In genomic region chr7:121020277-121020676, GRCm38 (mm10) we compare ENCODE assay signal across 10 mouse cellular contexts. TPM values are rescaled to one million over a fixed set of nuclear protein-coding genes. Genes with fewer than 3 reads are reported as not detected.
DNase-seq lines count a peak whose midpoint lies in the region; ATAC-seq and TF ChIP-seq lines count a peak whose summit lies in the region.
"Had no signal": no experiment of that assay in that cellular context is flagged by ENCODE, and none has a peak within 500 bp of the region (broad histone marks: within the 10 kb centered on the region; RNA-seq: fewer than 3 reads in every experiment).

No protein-coding gene starts in this region.

- no peaks in the 10 kb centered on the region for H3K36me3 ChIP-seq in intestine, postnatal 0 days (ENCODE audit: control insufficient read depth, insufficient read depth)
- H3K36me3 ChIP-seq in intestine, embryonic 15.5 days, result no peaks in the 10 kb centered on the region
- no peaks in the 10 kb centered on the region for H3K36me3 ChIP-seq in CH12.LX (replicated peaks in 1 of 2; ENCODE audit: control insufficient read depth in 1 of 2, insufficient read depth in 1 of 2, low read length in 1 of 2)
- H3K36me3 ChIP-seq: embryonic facial prominence, embryonic 13.5 days had no signal

- no peak overlapping the region for H3K4me2 ChIP-seq in intestine, postnatal 0 days (replicated peaks; ENCODE audit: low read depth)
- H3K4me2 ChIP-seq in intestine, embryonic 15.5 days (replicated peaks), result no peak overlapping the region
- no peak overlapping the region for H3K4me2 ChIP-seq in CH12.LX (ENCODE audit: insufficient read depth, low read depth, poor library complexity, severe bottlenecking)
- H3K4me2 ChIP-seq: embryonic facial prominence, embryonic 13.5 days had no signal

- TF ChIP-seq EP300 in CH12.LX (IDR thresholded peaks at IDR 0.05; ENCODE audit: low read length), result no peak

- no peak for ATAC-seq in intestine, postnatal 0 days
- ATAC-seq in intestine, embryonic 15.5 days, result no peak
- peak; percentile 87 for ATAC-seq in megakaryocyte, adult 5-6 weeks (ENCODE audit: poor library complexity, severe bottlenecking)

- peak; percentile 69 for TF ChIP-seq CTCF in intestine, postnatal 0 days (IDR thresholded peaks at IDR 0.05; ENCODE audit: low read depth)
- peak in 1 of 2 experiments; percentile 53; a peak in 2 of 4 replicates for TF ChIP-seq CTCF in CH12.LX (conservative IDR thresholded peaks at IDR 0.05 in 1 of 2, IDR thresholded peaks at IDR 0.05 in 1 of 2; ENCODE audit: low read depth in 2 of 2, low read length in 2 of 2)
- peak; percentile 59 for TF ChIP-seq CTCF in bone marrow, adult 2 months (IDR thresholded peaks at IDR 0.05; ENCODE audit: control insufficient read depth, insufficient read depth, low read length)

- no peak overlapping the region for H3K27ac ChIP-seq in intestine, postnatal 0 days (ENCODE audit: low read depth, low read length)
- H3K27ac ChIP-seq in intestine, embryonic 15.5 days, result no peak overlapping the region
- no peak overlapping the region for H3K27ac ChIP-seq in CH12.LX (ENCODE audit: insufficient read depth, low read depth)
- H3K27ac ChIP-seq in bone marrow, adult 2 months (ENCODE audit: control insufficient read depth, insufficient read depth, low read depth, low read length, poor library complexity), result no peak overlapping the region
- H3K27ac ChIP-seq: embryonic facial prominence, embryonic 13.5 days had no signal

- no peak overlapping the region for H3K9ac ChIP-seq in intestine, postnatal 0 days (ENCODE audit: low read depth, low read length)
- no peak overlapping the region for H3K9ac ChIP-seq in intestine, embryonic 15.5 days
- H3K9ac ChIP-seq in CH12.LX (ENCODE audit: insufficient read depth, low read depth), result no peak overlapping the region
- H3K9ac ChIP-seq: embryonic facial prominence, embryonic 13.5 days had no signal

- H3K4me1 ChIP-seq in intestine, postnatal 0 days (replicated peaks; ENCODE audit: control insufficient read depth, insufficient read depth, low read length), result no peaks in the 10 kb centered on the region
- H3K4me1 ChIP-seq in intestine, embryonic 15.5 days (replicated peaks), result no peaks in the 10 kb centered on the region
- H3K4me1 ChIP-seq in CH12.LX (ENCODE audit: control insufficient read depth in 1 of 2, insufficient read depth in 2 of 2), result peaks cover 4 to 6% of the 10 kb centered on the region in 2 experiments; a peak in 3 of 4 replicates
- peaks cover 2% of the 10 kb centered on the region for H3K4me1 ChIP-seq in bone marrow, adult 2 months (ENCODE audit: control insufficient read depth, insufficient read depth, low read length)
- H3K4me1 ChIP-seq: embryonic facial prominence, embryonic 13.5 days had no signal

- DNase-seq in CH12.LX (ENCODE audit: extremely low read depth), result no peak
- DNase-seq in spleen, adult 12 weeks (ENCODE audit: low spot score), result no peak
- no peak for DNase-seq in gastrocnemius, adult 8-10 months (ENCODE audit: low spot score in 2 of 2)
- DNase-seq in urinary bladder, postnatal 10 days (ENCODE audit: low spot score), result no peak

- dilution Hi-C loops in CH12.LX (cut with MboI; ENCODE audit: extremely low pct_ligation_motif_present, extremely low pct_unique_long_range_greater_than_20kb, low sequenced_read_pairs), result no loop called here

- WGBS in intestine, postnatal 0 days, result 41% methylated on average over 8 of the region's 8 CpGs
- 37% methylated on average over 8 of the region's 8 CpGs for WGBS in intestine, embryonic 15.5 days
- 44% methylated on average over 8 of the region's 8 CpGs for WGBS in bone marrow, adult 2 months

- H3K4me3 ChIP-seq in intestine, postnatal 0 days (ENCODE audit: low read depth, low read length), result no peak overlapping the region
- no peak overlapping the region for H3K4me3 ChIP-seq in intestine, embryonic 15.5 days (replicated peaks)
- no peak overlapping the region for H3K4me3 ChIP-seq in CH12.LX (replicated peaks in 1 of 3; ENCODE audit: low read depth in 2 of 3, low read length in 2 of 3, poor library complexity in 1 of 3)
- no peak overlapping the region for H3K4me3 ChIP-seq in bone marrow, adult 2 months (replicated peaks; ENCODE audit: control insufficient read depth, low read depth, low read length)
- H3K4me3 ChIP-seq: embryonic facial prominence, embryonic 13.5 days had no signal

- H3K79me2 ChIP-seq in CH12.LX (replicated peaks; ENCODE audit: control insufficient read depth, extremely low read depth, insufficient read depth, poor library complexity, severe bottlenecking), result no peaks in the 10 kb centered on the region

- in situ Hi-C loops in CH12.LX (cut with MboI; ENCODE audit: low pct_ligation_motif_present, low pct_unique_long_range_greater_than_20kb, low sequenced_read_pairs), result no loop called here

- TF ChIP-seq RAD21 in CH12.LX (IDR thresholded peaks at IDR 0.05; ENCODE audit: low read depth, low read length), result peak; percentile 33

- H3K9me3 ChIP-seq in intestine, postnatal 0 days (ENCODE audit: control insufficient read depth), result no peaks in the 10 kb centered on the region
- H3K9me3 ChIP-seq in intestine, embryonic 15.5 days, result no peaks in the 10 kb centered on the region
- H3K9me3 ChIP-seq in CH12.LX (replicated peaks; ENCODE audit: low read length), result no peaks in the 10 kb centered on the region
- H3K9me3 ChIP-seq: embryonic facial prominence, embryonic 13.5 days had no signal

- no peaks in the 10 kb centered on the region for H3K27me3 ChIP-seq in intestine, postnatal 0 days (replicated peaks; ENCODE audit: control insufficient read depth, insufficient read depth, low read length)
- H3K27me3 ChIP-seq in intestine, embryonic 15.5 days (replicated peaks), result no peaks in the 10 kb centered on the region
- peaks cover under 1% of the 10 kb centered on the region for H3K27me3 ChIP-seq in CH12.LX (replicated peaks)
- H3K27me3 ChIP-seq: embryonic facial prominence, embryonic 13.5 days had no signal

- TF ChIP-seq POLR2A in CH12.LX (IDR thresholded peaks at IDR 0.05; ENCODE audit: low read depth, low read length), result no peak
- no peak for TF ChIP-seq POLR2A in bone marrow, adult 2 months (IDR thresholded peaks at IDR 0.05; ENCODE audit: borderline replicate concordance, control insufficient read depth, low read depth, low read length)

TF ChIP-seq in CH12.LX, 34 proteins besides CTCF, POLR2A, EP300 and RAD21:
- TF ChIP-seq RCOR1 (conservative IDR thresholded peaks at IDR 0.05; ENCODE audit: low read depth, low read length) (no peak), SMC3 (IDR thresholded peaks at IDR 0.05; ENCODE audit: low read depth, low read length) (peak; percentile 31), NELFE (IDR thresholded peaks at IDR 0.05; ENCODE audit: low read depth, low read length) (no peak), MEF2A (IDR thresholded peaks at IDR 0.05; ENCODE audit: borderline replicate concordance, low read depth, low read length) (no peak), TBP (conservative IDR thresholded peaks at IDR 0.05; ENCODE audit: low read depth, low read length) (no peak), MAFK (IDR thresholded peaks at IDR 0.05; ENCODE audit: insufficient replicate concordance, low read length) (no peak)

RNA-seq across cellular contexts. Expression of gene Mettl9, which starts 14.0 kb away (rescaled TPM):
- polyA plus RNA-seq in intestine, postnatal 0 days (2015; fragmentation: Nextera tagmentation; extraction: Ambion mirVana), result 85.4 and 89.4 TPM in 2 replicates
- polyA plus RNA-seq in intestine, embryonic 15.5 days (2015; fragmentation: Nextera tagmentation; extraction: Ambion mirVana), result 145 and 158 TPM in 2 replicates
- total RNA-seq in CH12.LX (2012; rRNA removed) (21.7 and 25.8 TPM in 2 replicates), CH12.LX (2014; rRNA removed) (75.0 and 82.4 TPM in 2 replicates)
- polyA plus RNA-seq in CH12.LX (2012; ENCODE audit: insufficient read length, low read depth), result 42.0 and 44.3 TPM in 2 replicates
- polyA plus RNA-seq in bone marrow, adult 2 months (2011; ENCODE audit: insufficient read depth, insufficient read length, low replicate concordance, missing spikeins), result 22.6 and 48.1 TPM in 2 replicates
- total RNA-seq in megakaryocyte, adult 5-6 weeks (2015), result 106 and 115 TPM in 2 replicates
- 138 and 164 TPM in 2 replicates for total RNA-seq in megakaryocyte, adult 5-6 weeks (2017)
- total RNA-seq in gastrocnemius, adult 8-10 months (2022), result 10 to 100 TPM; 20.4 to 26.1 (median 23.6) TPM

RNA-seq across cellular contexts. Expression of gene Mfsd13b, which starts 38.0 kb away (rescaled TPM):
- 1.4 and 1.5 TPM in 2 replicates for polyA plus RNA-seq in intestine, postnatal 0 days (2015; fragmentation: Nextera tagmentation; extraction: Ambion mirVana)
- polyA plus RNA-seq in intestine, embryonic 15.5 days (2015; fragmentation: Nextera tagmentation; extraction: Ambion mirVana), result 0.15 and 0.60 TPM in 2 replicates
- total RNA-seq in CH12.LX (2012; rRNA removed) (0.63 TPM in 1 of 2 replicates, not detected in the other), CH12.LX (2014; rRNA removed) (not detected in 2 replicates)
- polyA plus RNA-seq in CH12.LX (2012; ENCODE audit: insufficient read length, low read depth), result not detected in 2 replicates
- not detected in 2 replicates for polyA plus RNA-seq in bone marrow, adult 2 months (2011; ENCODE audit: insufficient read depth, insufficient read length, low replicate concordance, missing spikeins)
- not detected in 2 replicates for total RNA-seq in megakaryocyte, adult 5-6 weeks (2015)
- total RNA-seq in megakaryocyte, adult 5-6 weeks (2017), result 3.1 TPM in 1 of 2 replicates, not detected in the other
- total RNA-seq in gastrocnemius, adult 8-10 months (2022), result not detected
- polyA plus RNA-seq: neural tube, embryonic 11.5 days had no signal

RNA-seq across cellular contexts. Expression of gene Cdr2, which starts 38.2 kb away (rescaled TPM):
- polyA plus RNA-seq in intestine, postnatal 0 days (2015; fragmentation: Nextera tagmentation; extraction: Ambion mirVana), result 119 and 124 TPM in 2 replicates
- 13.1 and 15.7 TPM in 2 replicates for polyA plus RNA-seq in intestine, embryonic 15.5 days (2015; fragmentation: Nextera tagmentation; extraction: Ambion mirVana)
- total RNA-seq in CH12.LX (2012; rRNA removed) (5.7 and 10.5 TPM in 2 replicates), CH12.LX (2014; rRNA removed) (9.5 and 10.4 TPM in 2 replicates)
- 8.7 and 9.5 TPM in 2 replicates for polyA plus RNA-seq in CH12.LX (2012; ENCODE audit: insufficient read length, low read depth)
- polyA plus RNA-seq in bone marrow, adult 2 months (2011; ENCODE audit: insufficient read depth, insufficient read length, low replicate concordance, missing spikeins), result 104 and 196 TPM in 2 replicates
- total RNA-seq in megakaryocyte, adult 5-6 weeks (2015), result 2.5 and 3.9 TPM in 2 replicates
- total RNA-seq in megakaryocyte, adult 5-6 weeks (2017), result 4.3 and 6.8 TPM in 2 replicates
- 1 to 10 TPM; 1.2 to 2.7 (median 1.6) TPM for total RNA-seq in gastrocnemius, adult 8-10 months (2022)

RNA-seq across cellular contexts. Expression of gene Igsf6, which starts 54.1 kb away (rescaled TPM):
- 1.3 and 1.8 TPM in 2 replicates for polyA plus RNA-seq in intestine, postnatal 0 days (2015; fragmentation: Nextera tagmentation; extraction: Ambion mirVana)
- polyA plus RNA-seq in intestine, embryonic 15.5 days (2015; fragmentation: Nextera tagmentation; extraction: Ambion mirVana), result 3.0 TPM in 2 replicates
- not detected in 2 replicates for total RNA-seq in CH12.LX (2012; rRNA removed)
- total RNA-seq in CH12.LX (2014; rRNA removed), result not detected in 2 replicates
- 0.19 and 0.21 TPM in 2 replicates for polyA plus RNA-seq in CH12.LX (2012; ENCODE audit: insufficient read length, low read depth)
- polyA plus RNA-seq in bone marrow, adult 2 months (2011; ENCODE audit: insufficient read depth, insufficient read length, low replicate concordance, missing spikeins), result 13.4 and 51.1 TPM in 2 replicates
- 544 and 557 TPM in 2 replicates for total RNA-seq in megakaryocyte, adult 5-6 weeks (2015)
- total RNA-seq in megakaryocyte, adult 5-6 weeks (2017), result 478 and 480 TPM in 2 replicates
- under 1 TPM in 3 of 4 experiments, not detected in 1; 0.13 to 0.36 (median 0.20) TPM for total RNA-seq in gastrocnemius, adult 8-10 months (2022)
